Mouse (Mus musculus) CH12.LX (cell line): ENCODE data around the gene Olfr1349. TPM values are rescaled to one million over a fixed set of nuclear protein-coding genes. Genes with fewer than 3 reads are reported as not detected.

Experiments used
- DNase-seq: peaks from one replicate; pipeline ENCODE4 v3.0.0-alpha.2; 2013; ENCODE audit errors: extremely low read depth
- H3K27ac ChIP-seq: 2 replicates; pipeline ENCODE4 v1.5.1; 2012; ENCODE audit warnings: low read depth, mild to moderate bottlenecking, control low read depth, moderate library complexity; ENCODE audit not compliant: insufficient read depth
- H3K27me3 ChIP-seq: replicated peaks from 2 replicates; pipeline ENCODE3; 2012; ENCODE audit warnings: inconsistent platforms
- H3K36me3 ChIP-seq, 2 experiments: replicated peaks in 1 of 2; 2 replicates each; pipeline versions ENCODE3 to v1.6.1; 2012; ENCODE audit warnings: inconsistent platforms in 1 of 2, low read length in 1 of 2, mild to moderate bottlenecking in 1 of 2, mixed read lengths in 1 of 2, moderate library complexity in 1 of 2; ENCODE audit not compliant: control insufficient read depth in 1 of 2, insufficient read depth in 1 of 2
- H3K4me1 ChIP-seq, 2 experiments: 2 replicates each; pipeline ENCODE4 v1.6.1; 2012; ENCODE audit warnings: inconsistent platforms in 1 of 2, moderate library complexity in 1 of 2; ENCODE audit not compliant: insufficient read depth in 2 of 2, control insufficient read depth in 1 of 2
- H3K4me2 ChIP-seq: 2 replicates; pipeline ENCODE4 v1.6.1; 2012; ENCODE audit warnings: low read depth, mild to moderate bottlenecking, control low read depth; ENCODE audit not compliant: poor library complexity, insufficient read depth, severe bottlenecking
- H3K4me3 ChIP-seq, 3 experiments: fragments of 150-350 bp in 1 of 3; sonication (generic) in 1 of 3; replicated peaks in 1 of 3; 2 replicates each; pipeline versions ENCODE3 to v1.5.1; 2011 to 2012; ENCODE audit warnings: low read depth in 2 of 3, low read length in 2 of 3, mild to moderate bottlenecking in 2 of 3, moderate library complexity in 2 of 3, control low read depth in 1 of 3, improper control_type of control experiment in 1 of 3, inconsistent platforms in 1 of 3, mixed read lengths in 1 of 3; ENCODE audit not compliant: poor library complexity in 1 of 3
- H3K79me2 ChIP-seq: replicated peaks from 2 replicates; pipeline ENCODE4 v1.6.1; 2012; ENCODE audit warnings: mild to moderate bottlenecking, moderate library complexity; ENCODE audit not compliant: control insufficient read depth, poor library complexity, insufficient read depth, severe bottlenecking; ENCODE audit errors: extremely low read depth
- H3K9ac ChIP-seq: 2 replicates; pipeline ENCODE4 v1.6.1; 2012; ENCODE audit warnings: low read depth, mild to moderate bottlenecking, control low read depth, moderate library complexity; ENCODE audit not compliant: insufficient read depth
- H3K9me3 ChIP-seq: replicated peaks from 2 replicates; pipeline ENCODE3; 2012; ENCODE audit warnings: low read length, inconsistent platforms, mixed read lengths
- BHLHE40 ChIP-seq: IDR thresholded peaks from 2 replicates; pipeline ENCODE4 v1.6.1; 2011; ENCODE audit warnings: mild to moderate bottlenecking, low read depth, low read length, improper control_type of control experiment
- CHD2 ChIP-seq: IDR thresholded peaks from 2 replicates; pipeline ENCODE4 v1.6.1; 2011; ENCODE audit warnings: low read length, improper control_type of control experiment
- CTCF ChIP-seq, 2 experiments: IDR thresholded peaks in 1 of 2; conservative IDR thresholded peaks in 1 of 2; 2 replicates each; pipeline ENCODE4 v1.5.1; 2011 to 2012; ENCODE audit warnings: low read depth in 2 of 2, low read length in 2 of 2, improper control_type of control experiment in 1 of 2, inconsistent platforms in 1 of 2, mild to moderate bottlenecking in 1 of 2, moderate library complexity in 1 of 2
- EP300 ChIP-seq: IDR thresholded peaks from 2 replicates; pipeline ENCODE4 v1.6.1; 2011; ENCODE audit warnings: low read length, improper control_type of control experiment
- HCFC1 ChIP-seq: IDR thresholded peaks from 2 replicates; pipeline ENCODE4 v1.6.1; 2012; ENCODE audit warnings: low read depth, mild to moderate bottlenecking, inconsistent platforms, low read length, improper control_type of control experiment
- JUN ChIP-seq: IDR thresholded peaks from 2 replicates; pipeline ENCODE4 v1.6.1; 2011; ENCODE audit warnings: low read depth, mild to moderate bottlenecking, low read length, improper control_type of control experiment, moderate library complexity; ENCODE audit not compliant: insufficient read depth
- KAT2A ChIP-seq: IDR thresholded peaks from 2 replicates; pipeline ENCODE4 v1.6.1; 2012; ENCODE audit warnings: low read length, improper control_type of control experiment, inconsistent platforms; ENCODE audit not compliant: insufficient replicate concordance
- MEF2A ChIP-seq: IDR thresholded peaks from 2 replicates; pipeline ENCODE4 v1.6.1; 2014; ENCODE audit warnings: low read depth, mild to moderate bottlenecking, inconsistent platforms, low read length, improper control_type of control experiment, borderline replicate concordance
- MXI1 ChIP-seq: IDR thresholded peaks from 2 replicates; pipeline ENCODE4 v1.6.1; 2011; ENCODE audit warnings: mild to moderate bottlenecking, low read depth, low read length, improper control_type of control experiment
- MYC ChIP-seq: IDR thresholded peaks from 2 replicates; pipeline ENCODE4 v1.6.1; 2011; ENCODE audit warnings: low read depth, mild to moderate bottlenecking, improper control_type of control experiment, low read length
- POLR2AphosphoS2 ChIP-seq: IDR thresholded peaks from 2 replicates; pipeline ENCODE4 v1.6.1; 2011; ENCODE audit warnings: low read depth, low read length, improper control_type of control experiment
- SMC3 ChIP-seq: IDR thresholded peaks from 2 replicates; pipeline ENCODE4 v1.6.1; 2011; ENCODE audit warnings: low read depth, low read length, improper control_type of control experiment
- USF1 ChIP-seq: IDR thresholded peaks from 2 replicates; pipeline ENCODE4 v1.6.1; 2014; ENCODE audit warnings: low read depth, mild to moderate bottlenecking, inconsistent platforms, low read length, improper control_type of control experiment
- ZKSCAN1 ChIP-seq: IDR thresholded peaks from 2 replicates; pipeline ENCODE4 v1.6.1; 2012; ENCODE audit warnings: low read depth, inconsistent platforms, low read length, improper control_type of control experiment, borderline replicate concordance
- ZMIZ1 ChIP-seq: IDR thresholded peaks from 2 replicates; pipeline ENCODE4 v1.6.1; 2012; ENCODE audit warnings: low read depth, mild to moderate bottlenecking, inconsistent platforms, low read length, improper control_type of control experiment
- ZNF384 ChIP-seq: IDR thresholded peaks from 2 replicates; pipeline ENCODE4 v1.6.1; 2012; ENCODE audit warnings: low read depth, low read length, improper control_type of control experiment, inconsistent platforms
- dilution Hi-C: fragments of 300-500 bp; cut with MboI; formaldehyde crosslinking; loops from 2 replicates; pipeline ENCODE4 v1.14.3; 2020; ENCODE audit warnings: low sequenced_read_pairs; ENCODE audit not compliant: extremely low pct_unique_long_range_greater_than_20kb, extremely low pct_ligation_motif_present
- in situ Hi-C: fragments of 300-500 bp; cut with MboI; formaldehyde crosslinking; loops from 3 replicates; pipeline ENCODE4 v1.14.3; 2019; ENCODE audit warnings: low sequenced_read_pairs, low pct_ligation_motif_present, low pct_unique_long_range_greater_than_20kb, mixed read lengths
- polyA plus RNA-seq: library from polyadenylated mRNA; unstranded; fragments of >175 nt; gene quantifications from 2 replicates; pipeline ENCODE4 v1.2.1, GENCODE M21; 2012; ENCODE audit warnings: low read depth; ENCODE audit not compliant: insufficient read length
- total RNA-seq, 2 experiments: library from RNA; depleted of rRNA; stranded (reverse); fragments of 300-350 nt in 1 of 2; fragments of >200 nt in 1 of 2; gene quantifications; 2 replicates each; pipeline ENCODE4 v1.2.3; 2012 to 2014

The Olfr1349 gene
- total and polyA plus RNA-seq, 3 experiments, result not detected

DNA sequence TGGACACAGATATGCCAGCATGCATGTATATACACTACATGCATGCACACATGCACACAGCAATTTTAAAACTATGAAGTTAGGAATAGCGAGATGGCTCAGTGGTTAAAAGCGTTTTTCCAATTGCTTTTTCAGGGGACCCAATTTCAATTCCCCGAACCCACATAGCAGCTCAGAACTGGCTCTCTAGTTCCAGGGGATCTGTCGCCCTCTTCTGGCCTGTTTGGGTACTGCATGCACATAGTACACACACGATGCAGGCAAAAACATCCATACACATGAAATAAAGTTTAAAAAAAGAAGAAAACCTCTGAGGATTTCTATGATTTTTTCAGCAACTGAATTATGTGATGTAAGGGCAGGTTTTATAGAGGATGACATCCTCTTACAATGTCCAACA is 3.4 kb upstream of the Olfr1349 start:
- H3K79me2 ChIP-seq, result no peaks in the 10 kb centered on the region
- DNase-seq, result no peak
- H3K27me3 ChIP-seq, result no peaks in the 10 kb centered on the region
- TF ChIP-seq USF1, result no peak
- no peak for TF ChIP-seq BHLHE40
- no peak for TF ChIP-seq EP300
- no peak for TF ChIP-seq CHD2
- TF ChIP-seq ZKSCAN1, result no peak
- no peak for TF ChIP-seq ZNF384
- TF ChIP-seq CTCF (conservative IDR thresholded peaks at IDR 0.05 in 1 of 2, IDR thresholded peaks at IDR 0.05 in 1 of 2; ENCODE audit: low read depth in 2 of 2, low read length in 2 of 2), result peak; percentile 22 to 42; a peak in 3 of 4 replicates
- TF ChIP-seq SMC3, result peak; percentile 10; the same call in 1 of the 2 replicates
- no peak for TF ChIP-seq MEF2A
- H3K27ac ChIP-seq, result no peak overlapping the region
- no peaks in the 10 kb centered on the region for H3K4me1 ChIP-seq
- no peak overlapping the region for H3K4me2 ChIP-seq
- H3K36me3 ChIP-seq, result no peaks in the 10 kb centered on the region
- no peak overlapping the region for H3K9ac ChIP-seq
- H3K4me3 ChIP-seq, result no peak overlapping the region
- peaks cover 61% of the 10 kb centered on the region for H3K9me3 ChIP-seq
- in situ Hi-C loops, result no loop called here
- dilution Hi-C loops, result no loop called here

DNA sequence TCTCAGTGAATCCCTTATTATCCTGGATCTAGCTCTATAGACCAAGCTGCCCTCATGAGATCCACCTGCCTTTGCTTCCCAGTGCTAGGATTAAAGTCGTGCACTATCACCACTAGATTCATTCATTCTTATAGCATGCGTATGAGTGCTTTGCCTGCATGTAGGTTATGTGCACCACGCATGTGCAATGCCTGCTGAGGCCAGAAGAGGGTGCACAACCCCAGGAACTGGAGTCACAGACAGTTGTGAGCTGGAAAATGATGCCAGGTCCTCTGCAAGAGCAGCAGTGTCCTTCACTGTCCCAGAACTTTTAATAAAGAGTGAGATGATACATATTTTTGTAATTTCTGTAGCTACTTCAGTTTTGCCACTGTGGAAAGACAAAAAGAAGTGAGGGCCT is 2.3 kb upstream of the Olfr1349 start:
- H3K4me3 ChIP-seq, result no peak overlapping the region
- TF ChIP-seq CTCF (conservative IDR thresholded peaks at IDR 0.05 in 1 of 2, IDR thresholded peaks at IDR 0.05 in 1 of 2; ENCODE audit: low read depth in 2 of 2, low read length in 2 of 2), result peak in 1 of 2 experiments; percentile 27; a peak in 1 of 4 replicates
- TF ChIP-seq JUN, result no peak
- in situ Hi-C loops (no loop called here), dilution Hi-C loops (no loop called here)
- peak; percentile 1 for DNase-seq
- H3K27ac ChIP-seq, result no peak overlapping the region
- H3K4me2 ChIP-seq, result no peak overlapping the region
- peaks cover 64% of the 10 kb centered on the region for H3K9me3 ChIP-seq
- no peaks in the 10 kb centered on the region for H3K27me3 ChIP-seq
- H3K9ac ChIP-seq, result no peak overlapping the region
- no peaks in the 10 kb centered on the region for H3K36me3 ChIP-seq
- H3K4me1 ChIP-seq, result no peaks in the 10 kb centered on the region
- no peaks in the 10 kb centered on the region for H3K79me2 ChIP-seq

DNA sequence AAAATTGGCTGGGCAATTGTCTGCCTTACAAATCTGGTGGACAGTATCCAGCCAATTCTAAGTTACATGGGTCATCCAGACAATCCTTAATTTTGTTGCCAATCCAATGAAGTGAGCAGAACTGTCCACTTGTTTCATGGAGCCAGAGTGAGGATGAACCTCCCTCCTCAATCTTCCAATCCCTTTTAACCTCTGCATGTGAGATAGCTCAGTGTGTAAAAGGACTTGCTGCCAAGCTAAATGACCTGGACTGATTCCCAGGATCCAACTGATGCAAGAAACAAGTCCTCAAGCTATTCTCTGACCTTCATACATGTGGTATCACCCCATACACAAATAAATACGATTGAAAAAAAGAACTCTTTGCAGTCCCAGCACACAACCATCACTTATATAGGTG is 1.1 kb downstream of the Olfr1349 start:
- DNase-seq, result no peak
- in situ Hi-C loops, result no loop called here

More for the DNA sequence above, 1.1 kb downstream of the Olfr1349 start:
- TF ChIP-seq ZMIZ1, result no peak
- no peak for TF ChIP-seq MYC
- TF ChIP-seq MXI1, result no peak
- no peak for TF ChIP-seq CHD2
- TF ChIP-seq HCFC1, result no peak
- no peak for TF ChIP-seq CTCF (conservative IDR thresholded peaks at IDR 0.05 in 1 of 2, IDR thresholded peaks at IDR 0.05 in 1 of 2; ENCODE audit: low read depth in 2 of 2, low read length in 2 of 2)
- TF ChIP-seq POLR2AphosphoS2, result no peak
- no peak for TF ChIP-seq KAT2A
- TF ChIP-seq ZKSCAN1, result no peak
- Histone ChIP-seq H3K9ac (no peak overlapping the region), H3K27me3 (no peaks in the 10 kb centered on the region), H3K4me3 (no peak overlapping the region), H3K36me3 (no peaks in the 10 kb centered on the region), H3K27ac (no peak overlapping the region), H3K79me2 (no peaks in the 10 kb centered on the region), H3K4me1 (no peaks in the 10 kb centered on the region), H3K9me3 (peaks cover 64% of the 10 kb centered on the region), H3K4me2 (no peak overlapping the region)
- dilution Hi-C loops, result no loop called here
